Mouse (Mus musculus): Measurements from ENCODE around the gene Slc27a5.

GRCm38 (mm10) chr7:13031983-13032382 is 34.0 kb upstream of the Slc27a5 start:
- TF ChIP-seq CTCF (IDR thresholded peaks at IDR 0.05; ENCODE audit: control insufficient read depth, insufficient read depth, insufficient read length) (no peak), MYOD1 (IDR thresholded peaks at IDR 0.05; ENCODE audit: control insufficient read depth, insufficient read length, low read depth) (no peak)

Measured in C2C12 (cell line).